Mouse (Mus musculus): ENCODE measurements at regions not wholly inside any gene's neighbourhood (a gene's known extent, or its start where the extent isn't known, plus 50 kb on each side); places are given as distances from the start of the nearest gene placed in this dataset.

DNA sequence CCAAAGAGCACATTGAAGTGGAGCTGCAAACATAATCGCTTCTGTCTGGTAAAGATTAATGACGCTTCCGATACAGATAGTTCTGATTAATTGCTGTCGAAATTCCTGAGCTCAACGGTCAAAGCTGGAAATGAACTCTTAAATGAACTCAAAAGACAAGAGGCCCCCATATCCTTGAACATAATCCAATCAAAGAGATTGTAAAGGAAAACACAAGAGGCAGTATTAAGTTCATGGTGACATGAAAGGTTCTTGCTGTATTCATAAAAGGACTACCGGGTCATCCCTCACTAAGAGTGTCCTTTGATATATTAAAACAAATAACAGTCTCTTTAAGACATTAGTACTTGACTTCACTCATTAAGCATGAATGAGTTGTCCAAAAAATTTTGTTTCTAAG lies 225.4 kb upstream of the Pdzrn3 start:
- no peak for DNase-seq (ENCODE audit: extremely low spot score in 1 of 2, low spot score in 1 of 2)

GRCm38 (mm10) chr6:101596995-101597394 lies 219.3 kb upstream of the Pdzrn3 start:
- no peak for DNase-seq (ENCODE audit: extremely low spot score in 1 of 2, low spot score in 1 of 2)

DNA sequence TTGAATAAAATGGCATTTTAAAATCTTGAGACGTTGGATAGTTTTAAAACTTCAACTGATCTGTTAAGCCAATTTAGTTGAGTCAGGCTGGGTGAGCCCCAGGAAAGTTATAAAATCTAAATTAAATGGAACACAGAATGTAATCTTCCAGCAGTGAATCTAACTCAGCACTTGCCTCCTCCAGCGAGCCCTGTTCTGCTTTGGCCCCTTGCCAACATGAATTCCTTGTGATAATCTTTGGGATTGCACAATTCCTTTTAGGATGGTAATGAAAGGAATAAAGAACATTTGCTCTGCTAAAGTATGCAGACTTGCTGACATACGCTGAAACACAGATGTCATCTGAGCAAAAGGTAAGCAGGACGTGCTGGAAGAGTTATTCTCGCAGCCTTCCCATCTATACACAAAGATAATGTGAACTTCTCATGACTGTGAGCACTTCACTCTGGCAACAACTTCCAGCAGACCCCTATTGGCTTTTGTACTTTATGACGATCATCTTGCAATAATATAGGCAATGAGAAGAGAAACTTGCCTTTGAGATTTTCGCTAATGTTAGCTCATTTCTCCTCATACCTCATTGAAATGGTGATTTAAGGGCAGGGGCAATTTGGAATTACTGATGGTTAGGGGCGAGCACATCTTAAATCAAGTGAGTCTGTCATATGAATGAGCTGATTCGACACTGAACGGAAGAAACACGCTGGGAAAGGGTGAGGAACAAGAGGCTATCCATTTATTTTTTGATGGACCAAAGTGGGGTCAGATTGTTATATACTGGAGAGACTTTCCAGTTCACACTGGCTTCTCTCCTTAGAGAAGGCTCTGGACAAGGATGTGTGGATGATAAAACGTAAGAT lies 216.3 kb upstream of the Pdzrn3 start:
- peak in 1 of 2 experiments; percentile 61 for DNase-seq (ENCODE audit: extremely low spot score in 1 of 2, low spot score in 1 of 2)

GRCm38 (mm10) chr6:101585871-101586270 lies 208.2 kb upstream of the Pdzrn3 start:
- DNase-seq (ENCODE audit: extremely low spot score in 1 of 2, low spot score in 1 of 2): no peak

GRCm38 (mm10) chr6:101580824-101581223 lies 203.1 kb upstream of the Pdzrn3 start:
- peak; percentile 33 to 49 for DNase-seq (ENCODE audit: extremely low spot score in 1 of 2, low spot score in 1 of 2)

DNA sequence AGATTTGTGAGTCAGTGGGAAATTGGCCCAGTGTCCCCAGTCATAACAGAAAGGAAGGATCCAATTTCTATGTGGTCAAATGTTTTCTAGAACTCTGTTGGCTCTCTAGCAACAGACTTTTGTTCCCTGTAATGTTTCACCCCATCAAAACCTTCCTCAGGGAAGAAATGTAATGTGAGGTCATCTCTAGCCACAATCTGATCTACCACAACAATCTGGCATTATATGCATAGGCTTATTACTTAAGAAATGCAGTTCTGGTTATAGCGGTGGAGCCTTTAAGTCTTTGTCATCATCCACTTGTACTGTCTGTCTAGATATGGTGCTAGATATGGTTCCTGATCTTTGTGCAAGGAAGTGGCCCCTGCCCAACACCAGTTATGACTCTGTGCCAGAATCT lies 178.4 kb upstream of the Pdzrn3 start:
- DNase-seq (ENCODE audit: extremely low spot score in 1 of 2, low spot score in 1 of 2): no peak

DNA sequence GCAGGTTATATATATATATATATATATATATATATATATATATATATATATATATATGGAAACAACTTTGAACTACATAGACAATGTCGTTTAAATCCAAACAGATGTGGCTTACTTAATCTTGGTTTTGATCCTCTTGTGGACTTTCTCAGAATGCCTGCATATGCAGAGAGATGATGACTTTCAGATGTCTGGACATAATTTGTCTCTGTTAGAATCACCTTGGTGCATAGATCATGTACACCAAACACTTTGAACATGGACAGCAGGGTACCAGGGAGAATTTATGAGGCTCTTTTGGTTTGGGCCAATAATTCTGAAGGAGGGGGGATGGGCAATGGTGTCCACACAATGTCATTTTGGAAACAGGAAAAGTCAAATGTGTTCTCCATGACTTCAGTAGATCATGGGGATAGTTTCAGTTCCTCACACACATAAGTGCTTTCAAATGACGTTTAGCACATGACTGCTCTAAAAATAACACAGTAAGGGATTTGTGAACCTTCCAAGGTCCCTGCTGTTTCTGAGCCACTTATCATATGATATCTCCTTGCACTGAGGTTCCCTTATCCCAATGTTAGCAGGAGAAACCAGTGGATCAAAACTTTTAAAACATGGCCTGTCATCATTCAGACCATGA lies 177.4 kb upstream of the Pdzrn3 start:
- no peak for DNase-seq (ENCODE audit: extremely low spot score in 1 of 2, low spot score in 1 of 2)

DNA sequence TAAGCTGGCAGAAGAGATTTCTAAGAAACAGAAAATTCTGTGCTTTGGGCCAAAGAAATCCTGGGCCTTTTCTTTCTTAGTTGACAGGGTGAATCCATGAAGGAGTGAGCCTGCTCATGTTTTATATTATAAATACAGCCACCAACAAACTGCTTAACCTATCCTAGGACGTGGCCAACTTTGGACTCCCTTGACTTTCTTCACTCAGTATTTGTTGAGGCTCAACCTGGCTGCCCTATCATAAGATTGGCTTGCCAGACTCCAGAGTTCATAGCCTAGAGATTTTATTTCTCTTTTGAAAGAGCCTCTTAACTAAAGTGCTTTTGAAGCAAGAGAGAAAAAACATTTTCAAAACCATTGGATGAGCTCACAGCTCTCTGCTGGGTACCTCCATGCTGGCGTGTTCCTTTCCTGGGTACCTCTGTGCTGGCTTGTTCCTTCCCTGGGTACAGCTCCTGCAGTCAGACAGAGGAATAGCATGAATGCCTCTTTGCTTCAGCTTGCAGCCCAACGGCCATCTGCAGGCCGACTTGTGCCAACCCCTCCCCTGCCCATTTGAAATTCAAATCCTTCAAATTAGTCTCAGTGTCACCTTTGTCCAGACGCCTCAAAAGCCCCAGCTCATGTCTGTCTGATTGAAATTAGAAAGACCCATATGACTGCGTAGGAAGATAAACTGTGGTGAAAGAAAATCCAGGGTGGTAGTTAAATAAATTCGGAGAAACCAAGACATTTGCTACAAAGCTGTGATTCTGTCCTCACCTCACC lies 173.0 kb upstream of the Pdzrn3 start:
- DNase-seq (ENCODE audit: extremely low spot score in 1 of 2, low spot score in 1 of 2): peak; percentile 54 to 72

DNA sequence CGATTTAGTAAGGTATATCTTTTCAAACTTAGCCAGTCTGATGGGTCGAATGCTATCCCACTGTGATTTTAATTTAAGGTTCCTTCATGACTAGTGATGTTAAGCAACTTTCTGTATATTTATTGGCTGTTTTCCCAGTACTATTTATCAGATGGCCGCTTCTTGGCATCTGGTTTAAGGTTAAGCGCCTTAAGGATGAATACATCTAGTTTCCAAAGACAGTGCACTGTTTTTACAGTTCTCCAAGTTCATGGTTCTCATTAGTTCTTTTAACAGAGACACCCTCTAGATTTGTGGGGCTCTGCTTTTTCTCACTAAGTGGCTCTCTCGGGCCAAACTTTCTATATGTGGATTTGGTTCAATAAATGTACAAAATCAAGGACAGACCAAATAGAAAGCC lies 159.9 kb upstream of the Pdzrn3 start:
- no peak for DNase-seq (ENCODE audit: extremely low spot score in 1 of 2, low spot score in 1 of 2)

DNA sequence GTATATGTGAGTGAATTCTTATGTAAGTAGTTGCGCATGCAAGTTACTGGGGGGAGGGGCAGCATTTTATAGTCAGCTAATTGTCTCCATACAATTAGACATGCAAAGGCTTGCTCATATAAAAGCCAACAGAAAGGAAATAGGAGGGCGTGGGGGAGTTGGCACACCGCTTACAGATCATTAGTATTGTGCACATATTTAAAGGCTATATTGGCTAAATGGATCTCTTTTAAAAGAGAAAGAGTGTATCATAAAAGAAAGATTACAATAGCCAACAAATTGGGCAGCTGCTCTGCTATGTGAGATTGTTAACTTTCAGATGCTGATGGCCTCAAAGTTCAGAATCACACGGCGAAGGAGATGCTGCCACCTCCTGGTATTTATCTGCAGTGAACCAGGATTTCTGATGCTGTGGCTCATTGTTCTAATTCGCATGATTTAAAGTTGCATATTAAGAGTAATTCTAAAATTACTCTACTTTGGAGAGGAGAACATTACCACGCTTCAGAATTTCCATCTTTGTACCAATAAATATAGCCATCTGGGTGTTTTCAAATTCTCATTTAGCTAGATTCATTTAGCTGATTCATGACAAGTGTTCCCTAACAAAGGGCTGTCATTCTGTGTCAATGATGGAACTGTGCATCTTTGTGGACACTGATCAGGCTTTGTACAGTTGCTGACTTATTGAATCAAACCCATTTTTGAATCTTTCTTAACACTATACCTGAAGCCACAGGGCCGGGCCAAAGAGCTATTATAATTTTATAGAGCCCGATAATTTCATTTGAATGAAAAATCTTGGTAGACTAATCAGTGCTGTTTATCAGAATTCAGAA lies 156.7 kb upstream of the Pdzrn3 start:
- peak; percentile 35 to 80 for DNase-seq (ENCODE audit: extremely low spot score in 1 of 2, low spot score in 1 of 2)

GRCm38 (mm10) chr6:101532436-101532835 lies 154.7 kb upstream of the Pdzrn3 start:
- peak in 1 of 2 experiments; percentile 35 for DNase-seq (ENCODE audit: extremely low spot score in 1 of 2, low spot score in 1 of 2)

GRCm38 (mm10) chr6:101531914-101532313 lies 154.2 kb upstream of the Pdzrn3 start:
- DNase-seq (ENCODE audit: extremely low spot score in 1 of 2, low spot score in 1 of 2): peak in 1 of 2 experiments; percentile 55

- no peak for DNase-seq (ENCODE audit: extremely low spot score in 1 of 2, low spot score in 1 of 2)
Measured at GRCm38 (mm10) chr6:101525129-101525528, 147.4 kb upstream of the Pdzrn3 start.

GRCm38 (mm10) chr6:101521316-101521715 lies 143.6 kb upstream of the Pdzrn3 start:
- DNase-seq (ENCODE audit: extremely low spot score in 1 of 2, low spot score in 1 of 2): peak in 1 of 2 experiments; percentile 34

GRCm38 (mm10) chr6:101520755-101521154 lies 143.1 kb upstream of the Pdzrn3 start:
- peak; percentile 49 to 69 for DNase-seq (ENCODE audit: extremely low spot score in 1 of 2, low spot score in 1 of 2)

DNA sequence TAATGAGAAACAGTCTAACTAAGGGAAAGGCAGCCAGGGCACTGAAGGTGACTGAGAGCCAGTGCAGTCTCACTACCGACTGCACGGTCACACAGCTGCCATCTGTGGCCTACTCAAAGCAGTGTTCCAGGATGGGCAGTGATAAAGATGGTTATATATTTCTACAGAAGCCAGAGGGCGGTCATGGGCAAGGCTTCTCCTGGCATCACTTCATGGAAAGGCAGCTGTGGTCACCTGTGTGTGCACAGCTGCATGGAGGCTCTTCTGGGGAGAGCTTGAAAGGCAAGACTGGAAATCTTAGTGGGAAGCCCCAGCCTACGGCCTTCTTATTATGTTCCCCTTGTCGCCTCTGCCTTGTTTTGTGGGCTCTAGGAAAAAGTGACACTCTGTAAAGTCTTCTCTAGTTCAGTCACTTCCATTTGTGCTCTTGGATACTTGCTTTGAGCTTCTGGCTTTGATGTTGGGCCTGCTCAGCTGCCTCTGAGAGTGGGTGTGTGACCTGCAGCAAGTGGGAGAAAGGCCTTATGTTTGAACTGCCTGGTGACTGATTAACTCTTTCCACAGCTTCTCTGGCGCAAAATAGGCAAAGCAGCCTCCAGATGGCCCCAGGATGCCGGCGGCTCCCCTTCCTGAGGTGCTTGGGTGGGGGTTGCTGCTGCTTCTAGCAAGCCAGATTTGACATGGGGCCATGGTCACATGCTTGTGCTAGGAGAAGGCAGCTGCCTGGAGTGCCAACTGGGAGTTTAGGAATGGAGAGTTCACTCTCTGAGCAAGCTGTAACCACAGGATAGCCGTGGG lies 141.4 kb upstream of the Pdzrn3 start:
- no peak for DNase-seq (ENCODE audit: extremely low spot score in 1 of 2, low spot score in 1 of 2)

GRCm38 (mm10) chr6:101517584-101517983 lies 139.9 kb upstream of the Pdzrn3 start:
- no peak for DNase-seq (ENCODE audit: extremely low spot score in 1 of 2, low spot score in 1 of 2)

DNA sequence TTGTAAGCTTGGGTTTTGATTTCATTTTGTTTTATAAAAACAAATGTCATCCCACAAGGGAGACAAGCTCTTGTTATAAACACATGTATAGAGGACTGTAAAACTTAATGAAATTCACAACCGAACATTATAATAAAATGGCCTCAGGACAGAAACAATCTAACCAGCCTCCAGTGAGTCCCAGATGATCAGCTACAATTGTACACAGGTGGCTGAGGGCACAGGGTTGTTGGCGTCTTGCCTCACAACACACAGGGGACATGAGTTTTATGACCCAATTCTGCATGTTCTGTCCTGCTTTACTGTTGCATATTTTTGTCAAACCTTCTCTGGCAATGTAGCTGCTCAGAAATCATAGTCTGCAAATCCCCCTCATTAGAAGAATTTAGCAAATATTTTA lies 136.0 kb upstream of the Pdzrn3 start:
- DNase-seq (ENCODE audit: extremely low spot score in 1 of 2, low spot score in 1 of 2): no peak

DNA sequence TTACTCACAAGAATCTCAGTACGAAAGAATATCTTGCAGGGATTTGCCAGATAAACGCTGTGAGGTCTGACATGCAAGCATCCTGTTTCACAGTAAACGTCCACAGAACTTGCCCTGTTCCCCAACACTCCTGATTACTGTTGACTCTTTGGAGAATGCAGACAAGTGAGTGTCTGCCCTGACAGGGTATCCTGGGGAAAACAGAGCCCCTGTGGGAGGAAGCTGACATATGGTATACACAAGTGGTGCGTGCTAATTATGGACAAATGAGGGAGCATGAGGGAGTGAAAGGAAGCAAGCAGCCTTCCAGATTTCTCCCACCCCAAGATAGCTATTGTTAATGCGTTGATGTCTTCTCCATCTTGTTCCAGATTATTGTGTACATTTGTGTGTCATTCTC lies 124.5 kb upstream of the Pdzrn3 start:
- peak in 1 of 2 experiments; percentile 76 for DNase-seq (ENCODE audit: extremely low spot score in 1 of 2, low spot score in 1 of 2)

DNA sequence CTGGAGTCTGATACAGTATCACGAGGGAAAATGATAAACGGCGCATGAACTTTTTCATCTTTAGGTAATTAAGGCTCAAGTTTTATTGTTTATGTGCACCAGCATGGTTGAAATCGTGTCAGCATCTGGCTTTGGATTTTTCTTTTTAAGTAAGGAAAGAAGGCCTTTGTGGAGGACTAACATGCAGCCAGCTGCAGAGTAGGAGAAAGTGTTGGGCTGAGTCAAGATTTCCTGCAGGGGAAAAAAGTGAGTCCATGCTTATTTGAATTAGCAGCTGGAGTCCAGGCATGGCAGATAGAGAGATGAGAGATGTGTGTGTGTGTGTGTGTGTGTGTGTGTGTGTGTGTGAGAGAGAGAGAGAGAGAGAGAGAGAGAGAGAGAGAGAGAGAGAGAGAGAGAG lies 124.0 kb upstream of the Pdzrn3 start:
- peak in 1 of 2 experiments; percentile 57 for DNase-seq (ENCODE audit: extremely low spot score in 1 of 2, low spot score in 1 of 2)
